Mouse (Mus musculus) heart, adult 2 months (tissue): ENCODE measurements at regions not wholly inside any gene's neighbourhood (a gene's known extent, or its start where the extent isn't known, plus 50 kb on each side); places are given as distances from the start of the nearest gene placed in this dataset.

Source experiments
- CTCF ChIP-seq: fragments of 200-600 bp; IDR thresholded peaks from 2 replicates; pipeline ENCODE4 v1.8.1; 2022; ENCODE audit warnings: antibody characterized with exemption, mild to moderate bottlenecking, moderate library complexity
- POLR2A ChIP-seq: fragments of 200-500 bp; IDR thresholded peaks from 2 replicates; pipeline ENCODE4 v1.6.1; 2011; ENCODE audit warnings: mild to moderate bottlenecking, low read depth, low read length, control low read depth; ENCODE audit not compliant: insufficient read depth

- TF ChIP-seq CTCF (no peak), POLR2A (no peak)
These were observed 190.0 kb upstream of the Sfrp2 start for GRCm38 (mm10) chr3:83576155-83576554.
